Mouse (Mus musculus) heart, postnatal 36 days (tissue): ENCODE results near the gene Tyrp1. TPM values are rescaled to one million over a fixed set of nuclear protein-coding genes. Genes with fewer than 3 reads are reported as not detected.

Experiments used
- DNase-seq, 2 experiments: peaks; one replicate each; pipeline ENCODE4 v3.0.0; 2021 to 2022
- intact Hi-C: fragments of 180-260 bp; cut with DNase I; formaldehyde crosslinking; loops from one replicate; pipeline ENCODE4 v1.15.1; 2025
- total RNA-seq, 2 experiments: library from RNA; stranded (reverse); gene quantifications; 2 replicates each; pipeline ENCODE4 v1.2.3; 2021

The Tyrp1 gene
- total RNA-seq: under 1 TPM in 1 of 2 experiments, not detected in 1; 0.19 TPM

DNA sequence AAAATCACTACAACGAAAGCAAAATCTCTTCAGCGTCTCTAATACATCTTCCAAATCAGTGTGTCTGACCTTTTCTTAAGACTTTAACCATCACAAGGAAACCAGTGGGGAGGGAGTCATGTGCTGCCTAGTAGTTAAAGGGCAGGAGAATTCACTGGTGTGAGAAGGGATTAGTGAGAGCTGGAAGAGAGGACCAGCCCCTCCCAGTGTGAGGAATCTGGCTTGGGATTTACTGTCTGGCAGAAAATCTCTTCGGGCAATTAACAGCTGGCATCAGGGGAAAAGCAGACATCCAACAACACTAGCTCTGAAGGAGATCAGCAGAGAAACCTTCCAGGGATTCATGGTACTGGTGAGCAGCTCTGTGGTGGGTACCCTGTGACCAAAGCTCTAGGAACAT, at the start of gene Tyrp1:
Gene Tyrp1 (plus strand): TSS at position 74 of the 400 bp plus-strand sequence.
- intact Hi-C loops: no loop called here

DNA sequence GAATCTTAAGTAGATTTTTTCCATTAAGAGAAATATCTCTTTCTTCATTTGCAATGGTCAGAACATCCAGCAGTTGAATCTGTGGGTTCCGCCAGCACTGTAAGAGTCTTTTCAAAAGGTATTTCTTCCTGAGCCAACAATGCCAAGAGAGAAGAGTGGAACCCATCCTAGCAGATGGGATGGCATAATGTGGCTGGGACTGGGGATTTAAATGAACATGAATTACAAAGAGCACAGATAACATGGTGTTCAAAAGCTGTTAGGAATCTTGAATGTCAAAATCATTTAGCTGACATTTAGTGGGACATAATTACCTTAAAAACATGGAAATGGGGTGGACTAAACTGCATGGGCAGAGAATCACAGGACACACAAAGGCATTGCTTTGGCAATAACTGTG, 45.6 kb upstream of the Tyrp1 start:
- intact Hi-C loops: no loop called here
- no peak for DNase-seq

More for the DNA sequence above, at the start of gene Tyrp1:
- no peak for DNase-seq

- DNase-seq: no peak
- intact Hi-C loops: no loop called here
Observed at GRCm38 (mm10) chr4:80819511-80819910, 14.4 kb upstream of the Tyrp1 start.

DNA sequence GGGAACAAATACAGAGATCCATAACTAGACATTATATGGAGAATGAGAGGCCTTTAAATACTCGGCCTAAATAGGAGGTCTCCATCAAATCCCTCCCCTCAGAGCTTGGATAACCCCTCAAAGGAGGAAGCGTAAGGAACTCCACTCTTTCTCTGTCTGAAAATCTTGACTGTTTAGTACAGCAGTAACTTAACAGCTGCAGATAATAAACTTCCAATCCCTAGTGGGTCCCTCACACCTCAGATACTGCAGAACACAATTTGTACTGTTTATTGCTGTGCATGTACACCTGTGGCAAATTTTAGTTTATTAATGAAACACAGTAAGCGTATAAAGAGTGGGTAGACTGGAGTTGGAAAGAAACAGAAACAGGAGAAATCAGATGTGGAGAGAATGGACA, 12.0 kb upstream of the Tyrp1 start:
- intact Hi-C loops: no loop called here
- DNase-seq: no peak

DNA sequence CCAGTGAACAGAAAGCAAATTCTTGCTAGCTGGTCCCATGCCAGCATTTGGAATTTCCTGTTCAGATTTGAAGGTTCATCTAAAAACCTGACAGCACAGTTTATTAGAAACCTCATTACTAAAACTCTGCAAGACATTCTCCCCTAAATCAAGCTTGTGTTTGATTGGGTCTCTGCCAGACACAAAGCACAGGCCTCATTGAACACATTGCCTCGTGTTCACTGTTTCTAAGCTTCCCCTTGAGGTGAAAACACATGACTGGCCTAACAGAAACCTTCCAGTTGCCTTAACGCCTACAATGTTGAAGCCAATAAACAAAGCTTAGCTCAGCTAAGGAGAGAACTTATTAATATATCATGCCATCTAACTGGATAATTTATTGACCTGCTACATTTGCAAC, 5.7 kb upstream of the Tyrp1 start:
- intact Hi-C loops: no loop called here
- no peak for DNase-seq

- DNase-seq: no peak
- intact Hi-C loops: no loop called here
Observed at GRCm38 (mm10) chr4:80839317-80839716, 5.4 kb downstream of the Tyrp1 start.

DNA sequence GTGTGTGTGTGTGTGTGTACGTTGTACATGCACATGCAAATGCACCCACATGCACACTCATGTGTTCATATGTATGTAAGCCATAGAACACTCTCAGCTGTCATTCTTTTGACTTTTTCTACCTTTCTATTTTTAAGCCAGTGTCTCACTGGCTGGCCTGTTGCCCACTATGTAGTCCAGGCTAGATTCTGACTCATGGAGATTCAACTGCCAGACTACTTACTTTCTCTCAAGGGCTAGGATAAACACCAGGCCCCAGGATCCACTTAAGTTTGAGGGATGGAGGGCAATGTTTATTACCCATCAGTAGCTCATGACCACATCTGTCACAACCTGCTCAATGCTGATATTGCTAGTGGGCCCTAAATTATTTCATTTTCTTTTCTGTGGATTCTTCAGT, 8.1 kb downstream of the Tyrp1 start:
- DNase-seq: no peak
- intact Hi-C loops: no loop called here

GRCm38 (mm10) chr4:80843752-80844151, 9.8 kb downstream of the Tyrp1 start:
- intact Hi-C loops: no loop called here
- no peak for DNase-seq

DNA sequence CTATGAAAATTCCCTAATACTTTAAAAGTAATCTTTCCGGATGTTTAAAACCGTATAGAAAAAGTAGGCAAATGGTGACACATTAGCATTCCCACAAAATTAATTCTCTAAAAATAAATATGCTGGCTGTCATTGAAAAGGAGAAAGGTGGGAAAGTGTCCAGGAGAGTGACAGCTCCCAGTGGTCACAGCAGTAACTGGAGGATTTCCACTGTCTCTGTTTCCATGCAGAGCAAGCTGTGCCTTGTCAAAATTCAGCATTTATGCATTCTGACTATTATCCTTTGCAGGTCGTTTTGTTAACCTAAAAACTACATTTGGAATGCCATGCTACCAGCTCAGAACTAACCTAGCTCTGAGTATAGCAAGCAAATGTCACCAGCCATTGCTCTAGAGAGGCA, 12.1 kb downstream of the Tyrp1 start:
- no peak for DNase-seq
- intact Hi-C loops: no loop called here

GRCm38 (mm10) chr4:80852590-80853425, 18.9 kb downstream of the Tyrp1 start:
- intact Hi-C loops: no loop called here
- DNase-seq: no peak

DNA sequence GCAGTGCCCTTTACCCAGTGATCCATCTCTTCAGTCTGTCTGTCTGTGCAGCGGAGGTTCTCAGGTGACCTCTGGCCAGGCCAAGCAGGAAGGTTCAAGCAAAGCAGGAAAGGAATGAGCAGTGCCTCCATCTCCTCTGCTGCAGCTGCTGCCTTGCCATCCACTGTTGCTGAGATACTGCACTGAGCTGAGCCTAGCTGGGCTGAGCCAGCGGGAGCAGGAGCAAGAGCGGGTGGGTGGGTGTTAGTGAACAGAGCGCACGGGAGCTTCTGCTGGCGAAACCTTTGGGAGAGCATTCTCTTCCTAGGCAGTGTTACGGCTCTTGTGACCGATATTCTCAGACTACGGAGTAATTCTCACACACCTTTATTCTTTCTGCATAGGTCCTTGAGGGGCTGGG, 21.6 kb downstream of the Tyrp1 start:
- DNase-seq: no peak
- intact Hi-C loops: no loop called here

DNA sequence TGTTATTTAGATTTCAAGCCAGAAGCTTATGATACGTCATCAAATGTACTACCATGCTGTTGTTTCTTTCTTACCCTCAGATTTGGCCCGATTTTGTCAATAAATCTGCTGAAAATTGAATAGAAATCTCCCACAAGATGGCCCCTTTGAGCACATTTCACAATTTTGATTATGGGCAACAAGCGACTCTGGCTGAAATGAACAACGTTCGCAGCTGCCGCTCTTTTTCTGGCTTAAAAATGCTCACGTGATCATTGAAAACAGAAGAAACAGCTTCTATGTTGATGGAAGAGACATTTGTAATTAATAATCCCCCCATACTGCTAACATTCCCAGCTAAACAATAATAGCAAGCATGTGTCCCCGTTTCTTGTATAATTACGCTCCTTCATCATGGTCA, 29.0 kb downstream of the Tyrp1 start:
- intact Hi-C loops: no loop called here

GRCm38 (mm10) chr4:80863906-80864305, 30.0 kb downstream of the Tyrp1 start:
- DNase-seq: no peak
- intact Hi-C loops: no loop called here

More for the DNA sequence above, 29.0 kb downstream of the Tyrp1 start:
- no peak for DNase-seq

DNA sequence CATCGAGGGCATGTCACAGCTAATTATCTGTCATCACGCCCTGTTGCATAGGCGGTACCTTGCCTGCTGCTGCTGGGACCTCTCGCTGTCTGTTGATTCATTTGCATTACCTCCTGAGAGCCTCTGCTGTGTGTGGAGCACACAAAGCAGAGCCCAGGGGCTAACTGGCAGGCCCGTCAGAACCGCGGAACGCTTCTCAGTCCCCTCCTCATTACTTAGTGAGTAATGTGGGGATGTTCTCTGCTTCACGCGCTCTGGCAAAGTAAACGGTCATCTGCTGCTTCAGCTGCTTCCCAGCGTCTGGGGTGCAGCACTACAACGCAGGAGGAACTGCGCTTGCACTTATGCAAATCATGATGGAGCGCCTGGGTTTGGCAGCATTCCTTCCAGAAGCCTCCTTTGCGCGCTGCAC, 30.6 kb downstream of the Tyrp1 start:
- no peak for DNase-seq
- intact Hi-C loops: no loop called here

GRCm38 (mm10) chr4:80866065-80866464, 32.1 kb downstream of the Tyrp1 start:
- intact Hi-C loops: no loop called here
- DNase-seq: no peak

DNA sequence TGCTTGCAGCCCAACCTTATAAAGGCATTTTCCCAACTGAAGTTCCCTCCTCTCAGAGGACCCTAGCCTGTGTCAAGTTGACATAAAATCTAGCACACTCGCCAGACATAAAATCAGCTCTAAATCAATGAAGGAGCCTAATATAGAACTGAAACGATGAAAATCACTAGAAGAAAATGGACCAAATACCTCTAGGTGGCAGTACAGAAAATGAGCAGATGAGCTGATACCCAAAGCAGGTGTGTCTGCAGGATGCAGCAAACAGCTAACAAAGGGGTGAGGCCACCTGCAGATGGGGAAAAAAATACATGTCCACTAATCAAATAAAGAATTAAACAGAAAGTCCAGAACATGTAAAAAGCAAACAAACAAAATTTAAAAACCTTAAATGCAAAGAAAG, 35.7 kb downstream of the Tyrp1 start:
- intact Hi-C loops: no loop called here
- DNase-seq: no peak

- DNase-seq: no peak
- intact Hi-C loops: loop anchor here (2.0 to 5.0 kb wide), 3 partner anchors 79 to 379 kb away; no protein-coding TSS in a partner anchor
Observed at GRCm38 (mm10) chr4:80872847-80873644, 39.1 kb downstream of the Tyrp1 start.

DNA sequence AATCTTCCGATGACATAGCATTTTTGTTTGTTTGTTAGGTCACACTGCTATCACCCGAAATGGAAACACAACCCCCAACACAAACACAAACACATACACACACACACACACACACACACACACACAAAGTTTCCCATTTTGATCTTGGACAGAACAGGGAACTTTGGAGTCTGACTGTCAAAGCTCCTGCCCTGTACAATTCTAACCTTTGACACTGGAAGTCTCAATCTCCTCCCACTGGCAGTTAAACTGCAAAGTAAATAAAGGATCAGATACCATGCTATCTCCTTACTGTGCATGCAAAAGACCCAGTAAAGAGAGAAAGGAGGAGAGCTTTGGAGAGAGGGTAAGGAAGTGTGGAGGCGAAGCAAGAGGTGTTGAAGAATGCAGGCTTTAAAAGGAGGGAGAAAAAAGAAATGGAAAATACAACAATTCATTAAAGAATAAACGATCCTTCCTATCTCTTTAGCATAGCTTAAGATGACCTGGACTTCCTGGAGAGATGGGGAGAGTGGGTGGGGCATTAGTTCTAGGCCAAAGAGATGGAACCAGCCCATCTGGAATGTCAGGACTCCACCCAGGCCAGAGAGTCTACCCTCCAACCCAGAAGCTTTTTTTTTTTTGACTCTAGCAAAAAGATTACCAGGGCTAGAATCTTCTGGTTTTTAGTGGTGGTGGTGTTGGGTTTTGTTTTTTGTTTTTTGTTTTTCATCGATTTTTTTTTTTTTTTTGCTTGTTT, 40.4 kb downstream of the Tyrp1 start:
- intact Hi-C loops: loop anchor here (1.0 to 5.0 kb wide), 3 partner anchors 78 to 378 kb away; no protein-coding TSS in a partner anchor

DNA sequence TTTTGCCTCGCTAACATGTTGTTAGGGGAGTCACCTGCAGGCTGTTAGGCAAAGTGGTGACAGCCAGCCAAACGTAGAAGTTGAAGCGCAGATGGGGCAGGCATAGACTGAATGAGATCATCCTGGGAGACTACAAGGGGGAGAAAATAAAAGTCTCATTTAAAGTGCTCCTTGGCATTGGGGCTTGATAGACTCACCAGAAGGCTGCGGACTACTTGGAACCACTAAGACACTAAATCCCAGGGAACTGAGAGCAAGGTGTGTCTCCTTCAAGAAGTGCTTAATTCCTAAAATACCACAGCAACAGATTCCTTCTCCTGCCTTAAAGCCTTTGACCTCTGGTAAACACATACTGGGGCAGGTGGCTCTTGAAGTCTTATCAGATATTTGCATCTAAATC, 41.1 kb downstream of the Tyrp1 start:
- intact Hi-C loops: no loop called here
- no peak for DNase-seq

More for the DNA sequence above, 40.4 kb downstream of the Tyrp1 start:
- DNase-seq: no peak

- intact Hi-C loops: no loop called here
- DNase-seq: no peak
Observed at GRCm38 (mm10) chr4:80881996-80882599, 48.2 kb downstream of the Tyrp1 start.

DNA sequence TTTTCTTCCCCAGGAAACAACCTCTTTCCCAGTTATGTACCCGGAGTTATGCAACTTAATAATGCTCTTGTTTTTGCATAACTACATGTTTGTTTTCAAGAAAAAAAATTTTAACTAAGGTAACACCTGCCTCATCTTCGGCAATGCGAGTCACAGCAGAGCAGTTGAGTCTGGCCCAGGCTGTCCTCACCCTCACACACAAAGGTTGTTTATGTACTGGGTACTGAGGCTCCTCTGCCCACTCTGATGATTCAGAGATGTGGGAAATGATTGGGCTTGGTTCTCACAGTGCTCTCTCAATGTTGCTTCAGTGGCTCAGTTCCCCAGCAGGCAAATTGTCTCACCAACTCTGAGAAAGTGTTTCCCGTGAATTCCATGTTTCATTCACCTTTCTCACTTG, 52.7 kb downstream of the Tyrp1 start:
- intact Hi-C loops: no loop called here
- DNase-seq: no peak
